Mouse (Mus musculus) monocyte, adult 5-6 weeks (primary cell): Measurements from ENCODE around the gene Fam241b. TPM values are rescaled to one million over a fixed set of nuclear protein-coding genes. Genes with fewer than 3 reads are reported as not detected.
A peak's percentile ranks its signal among the peaks of the same experiment; 100 is the strongest.

Experiments used
- ATAC-seq: fragments of 153-309, 156-312 bp; replicated peaks from 2 replicates; pipeline ENCODE4 v1.8.0; 2017; ENCODE audit warnings: mild to moderate bottlenecking; ENCODE audit not compliant: low TSS enrichment, insufficient number of reproducible peaks, severe bottlenecking, poor library complexity, low FRiP score
- total RNA-seq: library from RNA; stranded (forward); fragments of 200-1000, 200-491, 200-594 nt; gene quantifications from 3 replicates; pipeline ENCODE4 v1.2.3, GENCODE M21; 2017

Fam241b gene
- total RNA-seq, result 0.86 TPM in 1 of 3 replicates, not detected in the others

- no peak for ATAC-seq
Observed at GRCm38 (mm10) chr10:62143820-62144219, at the start of gene Fam241b. Gene Fam241b (minus strand): TSS chr10:62143920.

- no peak for ATAC-seq
Observed at GRCm38 (mm10) chr10:62192701-62193157, 49.0 kb upstream of the Fam241b start.

- ATAC-seq, result no peak
Observed at GRCm38 (mm10) chr10:62190821-62191220, 47.1 kb upstream of the Fam241b start.

- ATAC-seq, result no peak
Observed at GRCm38 (mm10) chr10:62189910-62190309, 46.2 kb upstream of the Fam241b start.

GRCm38 (mm10) chr10:62189303-62189702 is 45.6 kb upstream of the Fam241b start:
- ATAC-seq, result no peak

- ATAC-seq, result no peak
Observed at GRCm38 (mm10) chr10:62186882-62187281, 43.2 kb upstream of the Fam241b start.

- peak; percentile 88 for ATAC-seq
Observed at GRCm38 (mm10) chr10:62183053-62183452, 39.3 kb upstream of the Fam241b start.

- ATAC-seq, result no peak
Observed at GRCm38 (mm10) chr10:62182471-62183014, 38.8 kb upstream of the Fam241b start.

GRCm38 (mm10) chr10:62181701-62182100 is 38.0 kb upstream of the Fam241b start:
- no peak for ATAC-seq

- ATAC-seq, result no peak
Observed at GRCm38 (mm10) chr10:62179944-62180343, 36.2 kb upstream of the Fam241b start.

- ATAC-seq, result no peak
Observed at GRCm38 (mm10) chr10:62174533-62175313, 31.0 kb upstream of the Fam241b start.

- ATAC-seq, result no peak
Observed at GRCm38 (mm10) chr10:62173941-62174448, 30.3 kb upstream of the Fam241b start.

GRCm38 (mm10) chr10:62172841-62173553 is 29.3 kb upstream of the Fam241b start:
- ATAC-seq, result no peak

- no peak for ATAC-seq
Observed at GRCm38 (mm10) chr10:62162410-62162809, 18.7 kb upstream of the Fam241b start.

- ATAC-seq, result no peak
Observed at GRCm38 (mm10) chr10:62149929-62150328, 6.2 kb upstream of the Fam241b start.

- ATAC-seq, result no peak
Observed at GRCm38 (mm10) chr10:62147466-62148248, 3.9 kb upstream of the Fam241b start.

GRCm38 (mm10) chr10:62145957-62146356 is 2.2 kb upstream of the Fam241b start:
- ATAC-seq, result no peak

GRCm38 (mm10) chr10:62138040-62138439 is 5.7 kb downstream of the Fam241b start:
- no peak for ATAC-seq

GRCm38 (mm10) chr10:62137150-62137549 is 6.6 kb downstream of the Fam241b start:
- no peak for ATAC-seq
